Mouse (Mus musculus): ENCODE data around the gene Rab3gap1. TPM values are rescaled to one million over a fixed set of nuclear protein-coding genes. Genes with fewer than 3 reads are reported as not detected.

Rab3gap1 gene
- polyA plus RNA-seq (2015; fragmentation: Nextera tagmentation; extraction: Ambion mirVana) = 22.9 and 24.2 TPM in 2 replicates

GRCm38 (mm10) chr1:127868300-127869261, at the start of gene Rab3gap1:
Rab3gap1 (plus strand) TSS chr1:127868773.
- H3K36me3 ChIP-seq = peaks cover 15% of the 10 kb centered on the region
- WGBS = 11% methylated on average over 47 of the region's 47 CpGs
- peak within 1 kb of the TSS; percentile 79 for H3K4me3 ChIP-seq
- peak within 1 kb of the TSS; percentile 71 for H3K4me2 ChIP-seq (replicated peaks)
- H3K4me1 ChIP-seq = peaks cover 7% of the 10 kb centered on the region
- peak within 1 kb of the TSS; percentile 55; the same call in 1 of the 2 replicates for H3K27ac ChIP-seq
- ATAC-seq (ENCODE audit: low FRiP score, low read depth) = peak; percentile 98
- H3K9me3 ChIP-seq = no peaks in the 10 kb centered on the region
- no peaks in the 10 kb centered on the region for H3K27me3 ChIP-seq
- H3K9ac ChIP-seq = peak within 1 kb of the TSS; percentile 81

- no peaks in the 10 kb centered on the region for H3K27me3 ChIP-seq
- ATAC-seq (ENCODE audit: low FRiP score, low read depth) = no peak
- H3K9me3 ChIP-seq = no peaks in the 10 kb centered on the region
- no peak overlapping the region for H3K9ac ChIP-seq
- no peak overlapping the region for H3K4me3 ChIP-seq
- no peaks in the 10 kb centered on the region for H3K4me1 ChIP-seq
- no peak overlapping the region for H3K27ac ChIP-seq
- 11% methylated on average over 2 of the region's 2 CpGs for WGBS
- H3K36me3 ChIP-seq = no peaks in the 10 kb centered on the region
- H3K4me2 ChIP-seq (replicated peaks) = no peak overlapping the region
These were observed 41.2 kb upstream of the Rab3gap1 start for GRCm38 (mm10) chr1:127827325-127827724.

GRCm38 (mm10) chr1:127830215-127830921, 38.2 kb upstream of the Rab3gap1 start:
- no peaks in the 10 kb centered on the region for H3K36me3 ChIP-seq
- 83% methylated on average over 13 of the region's 13 CpGs for WGBS
- no peak overlapping the region for H3K27ac ChIP-seq
- no peaks in the 10 kb centered on the region for H3K4me1 ChIP-seq
- no peak overlapping the region for H3K4me2 ChIP-seq (replicated peaks)
- no peak overlapping the region for H3K4me3 ChIP-seq
- no peak for ATAC-seq (ENCODE audit: low FRiP score, low read depth)
- no peaks in the 10 kb centered on the region for H3K27me3 ChIP-seq
- H3K9me3 ChIP-seq = no peaks in the 10 kb centered on the region
- H3K9ac ChIP-seq = no peak overlapping the region

GRCm38 (mm10) chr1:127833714-127834113, 34.9 kb upstream of the Rab3gap1 start:
- no peaks in the 10 kb centered on the region for H3K36me3 ChIP-seq
- H3K9me3 ChIP-seq = no peaks in the 10 kb centered on the region
- H3K4me1 ChIP-seq = no peaks in the 10 kb centered on the region
- no peak overlapping the region for H3K27ac ChIP-seq
- H3K4me2 ChIP-seq (replicated peaks) = no peak overlapping the region
- ATAC-seq (ENCODE audit: low FRiP score, low read depth) = no peak
- H3K4me3 ChIP-seq = no peak overlapping the region
- no peak overlapping the region for H3K9ac ChIP-seq
- H3K27me3 ChIP-seq = no peaks in the 10 kb centered on the region
- WGBS = 37% methylated on average over 2 of the region's 2 CpGs

- Histone ChIP-seq H3K9me3 (no peaks in the 10 kb centered on the region), H3K36me3 (no peaks in the 10 kb centered on the region), H3K27me3 (no peaks in the 10 kb centered on the region), H3K9ac (no peak overlapping the region), H3K27ac (no peak overlapping the region), H3K4me2 (replicated peaks) (no peak overlapping the region), H3K4me1 (no peaks in the 10 kb centered on the region), H3K4me3 (no peak overlapping the region)
- 70% methylated on average over 4 of the region's 4 CpGs for WGBS
- no peak for ATAC-seq (ENCODE audit: low FRiP score, low read depth)
These were observed 34.4 kb upstream of the Rab3gap1 start for GRCm38 (mm10) chr1:127834202-127834601.

GRCm38 (mm10) chr1:127836619-127837018, 32.0 kb upstream of the Rab3gap1 start:
- Histone ChIP-seq H3K27ac (no peak overlapping the region), H3K36me3 (no peaks in the 10 kb centered on the region), H3K4me3 (no peak overlapping the region), H3K9me3 (no peaks in the 10 kb centered on the region), H3K9ac (no peak overlapping the region), H3K4me2 (replicated peaks) (no peak overlapping the region), H3K4me1 (no peaks in the 10 kb centered on the region), H3K27me3 (no peaks in the 10 kb centered on the region)
- WGBS = 36% methylated on average over 4 of the region's 4 CpGs
- ATAC-seq (ENCODE audit: low FRiP score, low read depth) = no peak

GRCm38 (mm10) chr1:127838602-127839001, 30.0 kb upstream of the Rab3gap1 start:
- no peak for ATAC-seq (ENCODE audit: low FRiP score, low read depth)
- no peak overlapping the region for H3K27ac ChIP-seq
- no peak overlapping the region for H3K4me2 ChIP-seq (replicated peaks)
- WGBS = 69% methylated on average over 1 of the region's 1 CpGs
- no peak overlapping the region for H3K4me3 ChIP-seq
- H3K9me3 ChIP-seq = no peaks in the 10 kb centered on the region
- no peaks in the 10 kb centered on the region for H3K36me3 ChIP-seq
- no peak overlapping the region for H3K9ac ChIP-seq
- no peaks in the 10 kb centered on the region for H3K4me1 ChIP-seq
- H3K27me3 ChIP-seq = no peaks in the 10 kb centered on the region

GRCm38 (mm10) chr1:127845472-127845871, 23.1 kb upstream of the Rab3gap1 start:
- Histone ChIP-seq H3K4me1 (no peaks in the 10 kb centered on the region), H3K4me3 (no peak overlapping the region), H3K4me2 (replicated peaks) (no peak overlapping the region), H3K36me3 (no peaks in the 10 kb centered on the region), H3K27ac (no peak overlapping the region), H3K9ac (no peak overlapping the region), H3K9me3 (no peaks in the 10 kb centered on the region), H3K27me3 (no peaks in the 10 kb centered on the region)
- 78% methylated on average over 5 of the region's 5 CpGs for WGBS
- no peak for ATAC-seq (ENCODE audit: low FRiP score, low read depth)

GRCm38 (mm10) chr1:127850075-127850610, 18.4 kb upstream of the Rab3gap1 start:
- Histone ChIP-seq H3K27ac (no peak overlapping the region), H3K9me3 (peaks cover 11% of the 10 kb centered on the region), H3K36me3 (no peaks in the 10 kb centered on the region), H3K4me1 (no peaks in the 10 kb centered on the region), H3K9ac (no peak overlapping the region), H3K27me3 (no peaks in the 10 kb centered on the region), H3K4me2 (replicated peaks) (no peak overlapping the region), H3K4me3 (no peak overlapping the region)
- 62% methylated on average over 7 of the region's 7 CpGs for WGBS
- no peak for ATAC-seq (ENCODE audit: low FRiP score, low read depth)

- no peak within 1 kb of the TSS for H3K9ac ChIP-seq
- no peaks in the 10 kb centered on the region for H3K27me3 ChIP-seq
- H3K36me3 ChIP-seq = no peaks in the 10 kb centered on the region
- no peak for ATAC-seq (ENCODE audit: low FRiP score, low read depth)
- no peak within 1 kb of the TSS for H3K27ac ChIP-seq
- H3K4me2 ChIP-seq (replicated peaks) = no peak within 1 kb of the TSS
- 78% methylated on average over 14 of the region's 14 CpGs for WGBS
- H3K4me1 ChIP-seq = no peaks in the 10 kb centered on the region
- H3K9me3 ChIP-seq = peaks cover 11% of the 10 kb centered on the region
- H3K4me3 ChIP-seq = no peak within 1 kb of the TSS
These were observed 13.9 kb upstream of the Rab3gap1 start, which contains the start of gene Map3k19 for GRCm38 (mm10) chr1:127854486-127855222. Map3k19 (minus strand) TSS chr1:127855031.

GRCm38 (mm10) chr1:127858945-127859648, 9.5 kb upstream of the Rab3gap1 start:
- no peaks in the 10 kb centered on the region for H3K36me3 ChIP-seq
- H3K9ac ChIP-seq = no peak overlapping the region
- no peak overlapping the region for H3K4me2 ChIP-seq (replicated peaks)
- no peaks in the 10 kb centered on the region for H3K27me3 ChIP-seq
- no peaks in the 10 kb centered on the region for H3K4me1 ChIP-seq
- no peaks in the 10 kb centered on the region for H3K9me3 ChIP-seq
- H3K4me3 ChIP-seq = no peak overlapping the region
- 86% methylated on average over 9 of the region's 9 CpGs for WGBS
- no peak for ATAC-seq (ENCODE audit: low FRiP score, low read depth)
- H3K27ac ChIP-seq = no peak overlapping the region

Data from limb, embryonic 13.5 days (tissue).